Mouse (Mus musculus) MEL (cell line): ENCODE measurements at regions not wholly inside any gene's neighbourhood (a gene's known extent, or its start where the extent isn't known, plus 50 kb on each side); places are given as distances from the start of the nearest gene placed in this dataset.

Source experiments
- DNase-seq: peaks from one replicate; pipeline ENCODE4 v3.0.0; 2011; ENCODE audit warnings: low read depth, low spot score
- H3K27ac ChIP-seq: 2 replicates; pipeline ENCODE4 v1.5.1; 2012; ENCODE audit warnings: low read depth, mild to moderate bottlenecking, control low read depth, low read length, moderate library complexity; ENCODE audit not compliant: control insufficient read depth
- H3K27me3 ChIP-seq, 2 experiments: fragments of 150-350 bp in 1 of 2; sonication (generic) in 1 of 2; 2 replicates each; pipeline ENCODE4 v1.6.1; 2012; ENCODE audit warnings: low read length in 2 of 2, mild to moderate bottlenecking in 2 of 2, improper control_type of control experiment in 1 of 2, moderate library complexity in 1 of 2; ENCODE audit not compliant: insufficient read depth in 2 of 2, control insufficient read depth in 1 of 2
- H3K36me3 ChIP-seq, 2 experiments: 2 replicates each; pipeline ENCODE4 v1.6.1; 2012 to 2014; ENCODE audit warnings: low read length in 2 of 2, improper control_type of control experiment in 1 of 2, inconsistent platforms in 1 of 2, mild to moderate bottlenecking in 1 of 2; ENCODE audit not compliant: insufficient read depth in 2 of 2, control insufficient read depth in 1 of 2
- H3K4me1 ChIP-seq, 2 experiments: fragments of 150-350 bp in 1 of 2; sonication (generic) in 1 of 2; 2 replicates each; pipeline ENCODE4 v1.6.1; 2012; ENCODE audit warnings: low read length in 2 of 2, improper control_type of control experiment in 1 of 2, mild to moderate bottlenecking in 1 of 2; ENCODE audit not compliant: insufficient read depth in 2 of 2, control insufficient read depth in 1 of 2
- H3K4me3 ChIP-seq, 2 experiments: fragments of 150-350 bp in 1 of 2; sonication (generic) in 1 of 2; 2 replicates each; pipeline ENCODE4 v1.5.1; 2012; ENCODE audit warnings: low read depth in 2 of 2, low read length in 2 of 2, mild to moderate bottlenecking in 2 of 2, moderate library complexity in 2 of 2, control low read depth in 1 of 2, improper control_type of control experiment in 1 of 2; ENCODE audit not compliant: control insufficient read depth in 1 of 2, insufficient read depth in 1 of 2
- H3K79me2 ChIP-seq: 2 replicates; pipeline ENCODE4 v1.6.1; 2012; ENCODE audit warnings: mild to moderate bottlenecking, low read length, moderate library complexity; ENCODE audit not compliant: control insufficient read depth, poor library complexity, insufficient read depth
- H3K9ac ChIP-seq: 2 replicates; pipeline ENCODE4 v1.6.1; 2012; ENCODE audit warnings: low read depth, mild to moderate bottlenecking, control low read depth, low read length, moderate library complexity; ENCODE audit not compliant: control insufficient read depth, poor library complexity, severe bottlenecking
- H3K9me3 ChIP-seq: fragments of 150-350 bp; sonication (generic); replicated peaks from 2 replicates; pipeline ENCODE4 v1.6.1; 2012; ENCODE audit warnings: mild to moderate bottlenecking, low read length, improper control_type of control experiment, moderate library complexity; ENCODE audit not compliant: insufficient read depth
- BHLHE40 ChIP-seq: IDR thresholded peaks from 2 replicates; pipeline ENCODE4 v1.6.1; 2012; ENCODE audit warnings: low read depth, mild to moderate bottlenecking, inconsistent platforms, low read length, improper control_type of control experiment, borderline replicate concordance
- EP300 ChIP-seq, 2 experiments: IDR thresholded peaks; 2 replicates each; pipeline ENCODE4 v1.6.1; 2011; ENCODE audit warnings: improper control_type of control experiment in 2 of 2, low read length in 2 of 2, low read depth in 1 of 2, mild to moderate bottlenecking in 1 of 2
- MAX ChIP-seq: IDR thresholded peaks from 2 replicates; pipeline ENCODE4 v1.6.1; 2011; ENCODE audit warnings: low read length, improper control_type of control experiment
- MEF2A ChIP-seq: IDR thresholded peaks from 2 replicates; pipeline ENCODE4 v1.6.1; 2014; ENCODE audit warnings: low read depth, mild to moderate bottlenecking, inconsistent platforms, low read length, improper control_type of control experiment; ENCODE audit not compliant: poor library complexity, insufficient replicate concordance, severe bottlenecking; ENCODE audit errors: extremely low read depth
- MXI1 ChIP-seq: IDR thresholded peaks from 2 replicates; pipeline ENCODE4 v1.6.1; 2011; ENCODE audit warnings: mild to moderate bottlenecking, low read depth, low read length, improper control_type of control experiment
- RCOR1 ChIP-seq: IDR thresholded peaks from 2 replicates; pipeline ENCODE4 v1.6.1; 2012; ENCODE audit warnings: low read depth, mild to moderate bottlenecking, inconsistent platforms, low read length, improper control_type of control experiment
- SMC3 ChIP-seq: IDR thresholded peaks from 2 replicates; pipeline ENCODE4 v1.6.1; 2011; ENCODE audit warnings: low read depth, low read length, improper control_type of control experiment
- TAL1 ChIP-seq: IDR thresholded peaks from 2 replicates; pipeline ENCODE4 v1.6.1; 2012; ENCODE audit warnings: mild to moderate bottlenecking, inconsistent platforms, low read length, moderate library complexity, mixed read lengths
- TBP ChIP-seq: IDR thresholded peaks from 2 replicates; pipeline ENCODE4 v1.8.0; 2011; ENCODE audit warnings: low read depth, low read length, improper control_type of control experiment
- ZNF384 ChIP-seq: IDR thresholded peaks from 2 replicates; pipeline ENCODE4 v1.6.1; 2012; ENCODE audit warnings: low read depth, mild to moderate bottlenecking, inconsistent platforms, low read length, improper control_type of control experiment

GRCm38 (mm10) chr16:55526230-55526842 is 228.6 kb upstream of the Zpld1 start:
- H3K27me3 ChIP-seq = no peaks in the 10 kb centered on the region
- no peak for DNase-seq
- H3K4me3 ChIP-seq = no peak overlapping the region
- H3K4me1 ChIP-seq = peaks cover 0 to 6% of the 10 kb centered on the region in 2 experiments; a peak in 1 of 4 replicates
- no peak overlapping the region for H3K27ac ChIP-seq
- TF ChIP-seq TBP = no peak
- TF ChIP-seq MXI1 = no peak
- no peak for TF ChIP-seq BHLHE40
- no peak overlapping the region for H3K9ac ChIP-seq
- H3K36me3 ChIP-seq = no peaks in the 10 kb centered on the region; a peak in 1 of 4 replicates
- no peaks in the 10 kb centered on the region for H3K9me3 ChIP-seq
- no peaks in the 10 kb centered on the region for H3K79me2 ChIP-seq

GRCm38 (mm10) chr16:55523264-55523663 is 225.5 kb upstream of the Zpld1 start:
- no peaks in the 10 kb centered on the region for H3K27me3 ChIP-seq
- no peaks in the 10 kb centered on the region for H3K9me3 ChIP-seq
- H3K4me1 ChIP-seq = peaks cover 0 to 6% of the 10 kb centered on the region in 2 experiments; a peak in 2 of 4 replicates
- no peaks in the 10 kb centered on the region; a peak in 1 of 4 replicates for H3K36me3 ChIP-seq
- H3K27ac ChIP-seq = no peak overlapping the region
- H3K9ac ChIP-seq = no peak overlapping the region
- DNase-seq = no peak
- H3K4me3 ChIP-seq = no peak overlapping the region
- H3K79me2 ChIP-seq = no peaks in the 10 kb centered on the region
- TF ChIP-seq TAL1 (no peak), MAX (no peak), SMC3 (no peak), MEF2A (no peak)

- Histone ChIP-seq H3K79me2 (no peaks in the 10 kb centered on the region), H3K27me3 (no peaks in the 10 kb centered on the region), H3K36me3 (peaks cover 0 to 3% of the 10 kb centered on the region in 2 experiments; a peak in 2 of 4 replicates), H3K9ac (no peak overlapping the region), H3K4me3 (no peak overlapping the region), H3K4me1 (peaks cover 6 to 8% of the 10 kb centered on the region in 2 experiments; a peak in 3 of 4 replicates), H3K9me3 (no peaks in the 10 kb centered on the region), H3K27ac (no peak overlapping the region)
- no peak for DNase-seq
- TF ChIP-seq ZNF384 = peak; percentile 52
- TF ChIP-seq EP300 (IDR thresholded peaks at IDR 0.05; ENCODE audit: low read depth in 1 of 2, low read length in 2 of 2) = peak in 1 of 2 experiments; percentile 53; a peak in 1 of 4 replicates
- peak; percentile 21; the same call in 1 of the 2 replicates for TF ChIP-seq RCOR1
- TF ChIP-seq MEF2A = no peak
Measured at GRCm38 (mm10) chr16:55522283-55522682, 224.5 kb upstream of the Zpld1 start.
